Mouse (Mus musculus): ENCODE measurements around the gene Kyat1. TPM values are rescaled to one million over a fixed set of nuclear protein-coding genes. Genes with fewer than 3 reads are reported as not detected.
"Not testable (repeated sequence)": the region's sequence is repeated elsewhere in the genome, so short reads cannot be mapped to it uniquely, and the experiment has no call there.

Kyat1 gene
- polyA plus RNA-seq, 1 experiment from 2014 or later = 15.6 TPM

- Histone ChIP-seq H3K4me2 (ENCODE audit: low read length) (no peak overlapping the region), H3K27me3 (replicated peaks; ENCODE audit: control insufficient read depth, insufficient read depth, low read length) (no peaks in the 10 kb centered on the region), H3K4me3 (ENCODE audit: low read depth, low read length) (no peak overlapping the region), H3K27ac (ENCODE audit: low read depth) (no peak overlapping the region), H3K36me3 (ENCODE audit: control insufficient read depth, insufficient read depth, low read length) (no peaks in the 10 kb centered on the region), H3K9ac (ENCODE audit: low read length) (no peak overlapping the region), H3K4me1 (replicated peaks; ENCODE audit: control insufficient read depth, insufficient read depth, low read length) (no peaks in the 10 kb centered on the region), H3K9me3 (ENCODE audit: control insufficient read depth, low read length) (0 out of 2 replicates have a peak, but pooled peaks cover 5% of the 10 kb centered on the region)
- no peak for ATAC-seq (replicated peaks; ENCODE audit: low FRiP score, low TSS enrichment, low read depth)
- WGBS = 84% methylated on average over 6 of the region's 6 CpGs
- no peak for DNase-seq (ENCODE audit: low spot score)
Measured at GRCm38 (mm10) chr2:30185276-30185675, 20.4 kb downstream of the Kyat1 start.

DNA sequence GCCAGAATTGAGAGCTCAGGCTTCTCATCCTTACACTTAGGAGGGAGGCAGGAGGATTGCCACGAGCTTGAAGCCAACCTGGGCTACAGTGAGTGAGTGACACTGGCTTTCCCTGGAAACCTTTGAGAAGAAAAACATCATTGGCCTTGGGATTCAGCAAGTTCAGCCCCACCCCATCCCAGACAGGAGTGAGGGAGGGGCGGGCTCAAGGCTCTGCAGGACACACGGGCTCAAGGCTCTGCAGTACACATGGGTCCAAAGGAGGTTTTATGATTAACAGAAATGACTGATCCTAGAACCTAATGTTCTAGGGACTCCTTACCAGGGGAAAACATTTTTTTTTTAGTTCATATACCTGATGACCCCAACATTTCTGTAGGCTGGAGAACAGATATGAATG, 21.9 kb downstream of the Kyat1 start:
- H3K4me3 ChIP-seq (ENCODE audit: low read depth, low read length) = no peak overlapping the region
- H3K27me3 ChIP-seq (replicated peaks; ENCODE audit: control insufficient read depth, insufficient read depth, low read length) = no peaks in the 10 kb centered on the region
- ATAC-seq (replicated peaks; ENCODE audit: low FRiP score, low TSS enrichment, low read depth) = no peak
- no peaks in the 10 kb centered on the region for H3K36me3 ChIP-seq (ENCODE audit: control insufficient read depth, insufficient read depth, low read length)
- DNase-seq (ENCODE audit: low spot score) = no peak
- WGBS = 66% methylated on average over 3 of the region's 3 CpGs
- H3K9ac ChIP-seq (ENCODE audit: low read length) = no peak overlapping the region
- no peak overlapping the region for H3K4me2 ChIP-seq (ENCODE audit: low read length)
- 0 out of 2 replicates have a peak, but pooled peaks cover 5% of the 10 kb centered on the region for H3K9me3 ChIP-seq (ENCODE audit: control insufficient read depth, low read length)
- no peak overlapping the region for H3K27ac ChIP-seq (ENCODE audit: low read depth)
- H3K4me1 ChIP-seq (replicated peaks; ENCODE audit: control insufficient read depth, insufficient read depth, low read length) = no peaks in the 10 kb centered on the region

DNA sequence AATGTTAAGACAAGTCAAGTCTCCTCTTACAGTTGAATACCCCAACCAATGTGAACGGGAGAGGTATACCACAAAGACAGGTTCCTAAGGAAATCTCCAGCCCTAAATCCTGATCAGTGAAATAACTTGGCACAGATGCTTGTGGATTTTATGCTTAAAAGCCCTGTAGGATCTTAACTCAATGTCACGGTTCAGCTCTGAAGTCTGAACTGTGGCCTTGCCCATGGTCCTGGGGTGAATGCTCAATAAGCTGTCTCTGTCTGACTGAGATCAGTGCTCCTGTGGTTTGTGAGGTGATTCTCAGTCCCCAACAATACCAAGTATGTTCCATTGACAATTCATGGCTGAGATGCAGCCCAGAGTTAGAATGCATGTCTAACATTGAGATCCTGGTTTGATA, 23.2 kb downstream of the Kyat1 start:
- ATAC-seq (replicated peaks; ENCODE audit: low FRiP score, low TSS enrichment, low read depth) = no peak
- Histone ChIP-seq H3K9me3 (ENCODE audit: control insufficient read depth, low read length) (0 out of 2 replicates have a peak, but pooled peaks cover 5% of the 10 kb centered on the region), H3K27ac (ENCODE audit: low read depth) (no peak overlapping the region), H3K36me3 (ENCODE audit: control insufficient read depth, insufficient read depth, low read length) (no peaks in the 10 kb centered on the region), H3K9ac (ENCODE audit: low read length) (no peak overlapping the region), H3K4me3 (ENCODE audit: low read depth, low read length) (no peak overlapping the region), H3K27me3 (replicated peaks; ENCODE audit: control insufficient read depth, insufficient read depth, low read length) (no peaks in the 10 kb centered on the region), H3K4me2 (ENCODE audit: low read length) (no peak overlapping the region), H3K4me1 (replicated peaks; ENCODE audit: control insufficient read depth, insufficient read depth, low read length) (peaks cover 3% of the 10 kb centered on the region)
- DNase-seq (ENCODE audit: low spot score) = no peak
- WGBS = 92% methylated on average over 2 of the region's 2 CpGs

DNA sequence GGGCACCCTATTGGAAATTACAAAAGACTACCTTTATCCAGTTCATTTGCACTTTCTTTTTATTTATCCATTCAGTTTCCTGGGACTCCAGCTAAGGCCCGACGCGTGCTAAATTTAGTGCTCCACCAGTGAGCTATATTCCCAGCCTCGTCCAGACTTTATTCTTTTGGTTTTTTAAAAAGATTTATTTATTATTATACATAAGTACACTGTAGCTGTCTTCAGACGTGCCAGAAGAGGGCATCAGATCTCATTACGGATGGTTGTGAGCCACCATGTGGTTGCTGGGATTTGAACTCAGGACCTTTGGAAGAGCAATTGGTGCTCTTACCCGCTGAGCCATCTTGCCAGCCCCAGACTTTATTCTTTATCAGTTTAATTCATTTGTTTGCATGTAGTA, 26.9 kb downstream of the Kyat1 start:
- not testable (repeated sequence) for DNase-seq (ENCODE audit: low spot score); H3K9ac ChIP-seq (ENCODE audit: low read length); H3K9me3 ChIP-seq (ENCODE audit: control insufficient read depth, low read length); ATAC-seq (replicated peaks; ENCODE audit: low FRiP score, low TSS enrichment, low read depth); H3K27ac ChIP-seq (ENCODE audit: low read depth); H3K27me3 ChIP-seq (replicated peaks; ENCODE audit: control insufficient read depth, insufficient read depth, low read length); H3K4me1 ChIP-seq (replicated peaks; ENCODE audit: control insufficient read depth, insufficient read depth, low read length)
- 52% methylated on average over 7 of the region's 7 CpGs for WGBS
- Histone ChIP-seq H3K4me3 (ENCODE audit: low read depth, low read length) (peak overlapping the region; percentile 84), H3K36me3 (ENCODE audit: control insufficient read depth, insufficient read depth, low read length) (peaks cover 29% of the 10 kb centered on the region), H3K4me2 (ENCODE audit: low read length) (peak overlapping the region; percentile 89)

GRCm38 (mm10) chr2:30177700-30178675, 27.7 kb downstream of the Kyat1 start, which contains the start of gene Spout1:
Gene Spout1, minus strand, starts transcription at chr2:30178459.
- peak within 1 kb of the TSS; percentile 78 for H3K9ac ChIP-seq (ENCODE audit: low read length)
- H3K4me2 ChIP-seq (ENCODE audit: low read length) = peak within 1 kb of the TSS; percentile 89
- peak; percentile 98 for ATAC-seq (replicated peaks; ENCODE audit: low FRiP score, low TSS enrichment, low read depth)
- peaks cover 36% of the 10 kb centered on the region for H3K36me3 ChIP-seq (ENCODE audit: control insufficient read depth, insufficient read depth, low read length)
- 3% methylated on average over 53 of the region's 54 CpGs for WGBS
- peak within 1 kb of the TSS; percentile 84 for H3K4me3 ChIP-seq (ENCODE audit: low read depth, low read length)
- peak; percentile 94 for DNase-seq (ENCODE audit: low spot score)
- H3K27ac ChIP-seq (ENCODE audit: low read depth) = 0 out of 2 replicates have a peak within 1 kb of the TSS, but pooled peaks have one; percentile 22
- H3K27me3 ChIP-seq (replicated peaks; ENCODE audit: control insufficient read depth, insufficient read depth, low read length) = no peaks in the 10 kb centered on the region
- H3K9me3 ChIP-seq (ENCODE audit: control insufficient read depth, low read length) = 0 out of 2 replicates have a peak, but pooled peaks cover 3% of the 10 kb centered on the region
- H3K4me1 ChIP-seq (replicated peaks; ENCODE audit: control insufficient read depth, insufficient read depth, low read length) = peaks cover 8% of the 10 kb centered on the region

GRCm38 (mm10) chr2:30176561-30176960, 29.1 kb downstream of the Kyat1 start:
- Histone ChIP-seq H3K4me2 (ENCODE audit: low read length) (no peak overlapping the region), H3K27me3 (replicated peaks; ENCODE audit: control insufficient read depth, insufficient read depth, low read length) (no peaks in the 10 kb centered on the region), H3K9me3 (ENCODE audit: control insufficient read depth, low read length) (0 out of 2 replicates have a peak, but pooled peaks cover 3% of the 10 kb centered on the region), H3K4me1 (replicated peaks; ENCODE audit: control insufficient read depth, insufficient read depth, low read length) (peaks cover 8% of the 10 kb centered on the region), H3K27ac (ENCODE audit: low read depth) (no peak overlapping the region), H3K36me3 (ENCODE audit: control insufficient read depth, insufficient read depth, low read length) (peaks cover 42% of the 10 kb centered on the region), H3K4me3 (ENCODE audit: low read depth, low read length) (no peak overlapping the region), H3K9ac (ENCODE audit: low read length) (no peak overlapping the region)
- DNase-seq (ENCODE audit: low spot score) = no peak
- ATAC-seq (replicated peaks; ENCODE audit: low FRiP score, low TSS enrichment, low read depth) = no peak
- WGBS = 92% methylated on average over 2 of the region's 2 CpGs

- H3K9me3 ChIP-seq (ENCODE audit: control insufficient read depth, low read length) = 0 out of 2 replicates have a peak, but pooled peaks cover 3% of the 10 kb centered on the region
- H3K4me1 ChIP-seq (replicated peaks; ENCODE audit: control insufficient read depth, insufficient read depth, low read length) = peaks cover 8% of the 10 kb centered on the region
- ATAC-seq (replicated peaks; ENCODE audit: low FRiP score, low TSS enrichment, low read depth) = no peak
- H3K4me3 ChIP-seq (ENCODE audit: low read depth, low read length) = no peak overlapping the region
- no peak overlapping the region for H3K9ac ChIP-seq (ENCODE audit: low read length)
- DNase-seq (ENCODE audit: low spot score) = no peak
- no peaks in the 10 kb centered on the region for H3K27me3 ChIP-seq (replicated peaks; ENCODE audit: control insufficient read depth, insufficient read depth, low read length)
- no peak overlapping the region for H3K27ac ChIP-seq (ENCODE audit: low read depth)
- H3K36me3 ChIP-seq (ENCODE audit: control insufficient read depth, insufficient read depth, low read length) = peaks cover 42% of the 10 kb centered on the region
- WGBS = 91% methylated on average over 8 of the region's 8 CpGs
- no peak overlapping the region for H3K4me2 ChIP-seq (ENCODE audit: low read length)
Measured at GRCm38 (mm10) chr2:30175897-30176296, 29.8 kb downstream of the Kyat1 start.

GRCm38 (mm10) chr2:30173541-30174240, 32.0 kb downstream of the Kyat1 start:
- ATAC-seq (replicated peaks; ENCODE audit: low FRiP score, low TSS enrichment, low read depth) (no peak), DNase-seq (ENCODE audit: low spot score) (no peak)
- Histone ChIP-seq H3K4me3 (ENCODE audit: low read depth, low read length) (no peak overlapping the region), H3K36me3 (ENCODE audit: control insufficient read depth, insufficient read depth, low read length) (peaks cover 42% of the 10 kb centered on the region), H3K4me2 (ENCODE audit: low read length) (no peak overlapping the region), H3K4me1 (replicated peaks; ENCODE audit: control insufficient read depth, insufficient read depth, low read length) (peaks cover 8% of the 10 kb centered on the region), H3K9ac (ENCODE audit: low read length) (no peak overlapping the region), H3K9me3 (ENCODE audit: control insufficient read depth, low read length) (0 out of 2 replicates have a peak, but pooled peaks cover 3% of the 10 kb centered on the region), H3K27me3 (replicated peaks; ENCODE audit: control insufficient read depth, insufficient read depth, low read length) (no peaks in the 10 kb centered on the region), H3K27ac (ENCODE audit: low read depth) (no peak overlapping the region)
- WGBS = 95% methylated on average over 20 of the region's 20 CpGs
